12 mouse cellular contexts compared by ENCODE assay signal in genomic region chr1:74843090-74843489, GRCm38 (mm10).
"Had no signal": no experiment of that assay in that cellular context is flagged by ENCODE, and none has a peak within 500 bp of the region (broad histone marks: within the 10 kb centered on the region; RNA-seq: fewer than 3 reads in every experiment).

No protein-coding gene starts in this region.

- DNase-seq: retina, postnatal 1 day; right cerebral cortex, adult 18-20 months; right cerebral cortex, postnatal 14 days; right cerebral cortex, postnatal 25 days; right cerebral cortex, postnatal 4 days; spleen, adult 18-20 months; thymus, adult 18-20 months; thymus, adult 2 months; thymus, postnatal 14 days; thymus, postnatal 25 days; thymus, postnatal 36 days; thymus, postnatal 4 days had no signal
